Mouse (Mus musculus): ENCODE data around the gene Cldn2. TPM values are rescaled to one million over a fixed set of nuclear protein-coding genes. Genes with fewer than 3 reads are reported as not detected.

The Cldn2 gene
- total RNA-seq, 4 experiments from 2014 or later: 0.15 TPM; not detected in 3

GRCm38 (mm10) chrX:139808085-139808484 lies 7.5 kb downstream of the Cldn2 start:
- no peak for DNase-seq

DNA sequence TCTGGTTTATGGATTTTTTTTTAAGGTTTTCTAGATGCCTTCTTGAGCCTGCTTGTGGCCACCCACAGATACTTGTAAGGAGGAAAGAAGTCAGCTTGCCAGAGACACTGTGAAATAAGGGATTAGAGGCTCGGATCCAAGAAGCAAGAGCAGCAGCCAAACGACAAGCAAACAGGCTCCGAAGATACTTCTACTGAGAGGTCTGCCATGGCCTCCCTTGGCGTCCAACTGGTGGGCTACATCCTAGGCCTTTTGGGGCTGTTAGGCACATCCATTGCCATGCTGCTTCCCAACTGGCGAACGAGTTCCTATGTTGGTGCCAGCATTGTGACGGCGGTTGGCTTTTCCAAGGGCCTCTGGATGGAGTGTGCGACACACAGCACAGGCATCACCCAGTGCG lies 7.9 kb downstream of the Cldn2 start:
- DNase-seq: no peak

- no peak for DNase-seq
These were observed 12.1 kb downstream of the Cldn2 start for GRCm38 (mm10) chrX:139812636-139813298.

GRCm38 (mm10) chrX:139813299-139814002 lies 12.8 kb downstream of the Cldn2 start:
- no peak for DNase-seq

- no peak for DNase-seq
These were observed 13.5 kb downstream of the Cldn2 start for GRCm38 (mm10) chrX:139814018-139814635.

DNA sequence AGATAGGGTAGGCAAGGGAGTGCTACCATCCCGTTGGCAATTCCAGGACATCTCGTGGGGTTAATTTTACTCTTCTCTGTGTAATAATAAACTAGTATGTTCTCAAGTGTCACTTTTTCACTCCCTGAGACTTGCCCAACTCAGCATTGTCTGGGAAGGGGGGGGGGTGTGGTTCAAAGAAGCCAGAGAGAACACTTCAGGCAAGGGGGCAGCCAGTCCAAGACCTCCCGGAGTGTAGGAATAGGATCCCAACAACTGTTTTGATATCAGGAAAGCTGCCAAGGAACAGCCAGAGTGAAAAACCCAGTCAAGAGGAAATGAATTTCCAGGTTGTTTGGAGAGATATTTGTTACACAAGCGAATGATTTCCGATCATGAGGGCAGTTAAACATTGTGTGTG lies 14.6 kb downstream of the Cldn2 start:
- DNase-seq: no peak

- no peak for DNase-seq
These were observed 24.8 kb downstream of the Cldn2 start for GRCm38 (mm10) chrX:139825402-139825801.

DNA sequence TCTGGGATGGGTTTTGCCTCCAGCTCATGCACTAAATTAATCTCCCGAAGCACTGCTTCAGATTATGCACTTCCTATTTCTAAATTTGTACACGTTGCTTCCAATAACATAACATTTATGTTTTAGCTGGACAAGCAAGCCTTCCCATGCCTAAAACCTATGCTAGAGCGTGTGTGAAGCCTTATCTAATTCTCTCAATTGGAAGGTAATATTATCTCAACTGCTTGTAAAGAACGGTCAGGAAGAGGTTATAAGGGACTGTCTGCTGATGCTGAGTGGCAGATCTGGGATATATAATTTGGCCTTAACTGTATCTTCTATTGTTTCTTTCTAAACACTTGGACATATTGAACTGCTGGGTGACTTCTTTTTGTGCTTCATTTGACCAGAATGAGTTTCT lies 26.3 kb downstream of the Cldn2 start:
- no peak for DNase-seq

GRCm38 (mm10) chrX:139828363-139829092 lies 27.9 kb downstream of the Cldn2 start:
- DNase-seq: no peak

GRCm38 (mm10) chrX:139832464-139832863 lies 31.8 kb downstream of the Cldn2 start:
- peak; percentile 12 for DNase-seq

- DNase-seq: no peak
These were observed 38.4 kb downstream of the Cldn2 start for GRCm38 (mm10) chrX:139839057-139839456.

- no peak for DNase-seq
These were observed 40.5 kb downstream of the Cldn2 start for GRCm38 (mm10) chrX:139841091-139841490.

DNA sequence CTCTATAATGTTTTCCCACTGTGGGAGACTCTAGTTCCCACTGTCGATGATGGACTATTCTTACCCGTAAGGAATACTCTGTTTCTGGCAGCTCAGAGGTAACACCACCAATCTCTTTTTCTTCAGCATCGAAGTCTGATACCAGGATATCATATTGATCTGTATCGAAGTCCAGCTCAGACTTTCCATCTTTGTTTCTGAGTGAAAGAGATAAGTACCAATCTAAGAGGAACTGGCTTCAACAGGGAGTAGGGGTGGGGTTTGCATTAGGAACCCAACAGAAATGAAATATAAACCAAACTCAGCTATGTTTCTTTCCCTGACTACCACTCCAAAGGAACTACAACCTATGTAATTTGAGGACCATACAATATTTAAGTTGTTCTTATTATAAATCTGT lies 54.2 kb downstream of the Cldn2 start:
- DNase-seq: no peak

DNA sequence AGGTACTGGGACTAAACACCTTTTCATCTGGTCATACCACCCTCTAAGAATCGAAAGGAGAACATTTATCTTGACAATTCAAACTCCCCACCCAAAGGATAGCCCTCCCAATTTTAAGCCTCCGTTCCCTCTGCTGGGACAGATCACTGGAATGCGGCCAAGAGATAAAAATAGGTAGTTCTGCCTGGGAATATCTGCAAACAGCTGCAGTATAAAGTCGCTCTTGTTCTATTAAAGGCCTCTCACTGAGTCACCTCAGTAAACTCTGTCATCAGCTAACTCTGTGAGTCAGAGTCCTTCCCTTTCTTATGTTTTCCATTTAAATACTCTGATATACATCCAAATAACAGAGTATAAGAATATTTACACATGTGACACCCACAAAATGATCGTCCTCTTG lies 58.8 kb downstream of the Cldn2 start:
- no peak for DNase-seq

Other genes with a start within 250 kb of the Cldn2 start
- 10 to 100 TPM; 45.2 to 50.9 (median 47.4) TPM for gene Rnf128, start 237.5 kb upstream of the Cldn2 start, total RNA-seq (2022)
- 10 to 100 TPM in 2 of 4 experiments, 1 to 10 TPM in 2; 8.5 to 12.9 (median 10.8) TPM for gene Tbc1d8b, start 115.8 kb upstream of the Cldn2 start, total RNA-seq (2022)
- not detected for gene Gm15013, start 86.3 kb upstream of the Cldn2 start, total RNA-seq (2022)
- gene Ripply1, start 18.5 kb upstream of the Cldn2 start, total RNA-seq (2022): not detected
- gene Morc4, start 70.8 kb downstream of the Cldn2 start, total RNA-seq (2022): 1 to 10 TPM; 3.6 to 9.3 (median 6.3) TPM
- gene Rbm41, start 197.8 kb downstream of the Cldn2 start, total RNA-seq (2022): 10 to 100 TPM in 1 of 4 experiments, 1 to 10 TPM in 3; 7.0 to 12.1 (median 9.0) TPM

Measured in adrenal gland, adult 8-10 months (tissue).